Mouse (Mus musculus): ENCODE measurements around the gene Dlg2.

DNA sequence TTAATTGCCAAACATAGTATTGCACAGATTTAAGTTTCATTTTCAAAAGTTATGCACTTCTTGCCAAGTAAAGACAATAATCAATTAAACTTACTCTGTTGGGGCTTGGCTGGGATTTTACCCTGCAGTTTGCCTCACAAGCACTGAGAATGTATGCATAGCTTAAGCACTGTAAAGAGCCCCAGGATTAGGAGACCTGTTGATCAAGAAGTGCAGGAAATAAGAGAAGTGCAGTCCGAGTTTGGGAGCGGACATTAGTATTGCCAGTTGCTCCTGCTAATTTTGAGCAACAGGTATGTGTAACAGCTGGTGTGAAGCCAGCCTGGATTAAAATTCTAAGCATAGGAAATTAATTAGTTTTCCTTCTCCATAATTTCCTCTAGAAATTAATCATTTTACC, 1687.8 kb downstream of the Dlg2 start:
- TF ChIP-seq POLR2A (IDR thresholded peaks at IDR 0.05; ENCODE audit: insufficient read depth, low read length): no peak
- no peak for TF ChIP-seq CTCF (IDR thresholded peaks at IDR 0.05; ENCODE audit: low read depth, low read length)
- no peak for TF ChIP-seq EP300 (IDR thresholded peaks at IDR 0.05; ENCODE audit: insufficient read depth, low read depth, low read length)

Measured in ES-Bruce4 (cell line).